Mouse (Mus musculus): ENCODE data around the gene Srgap3. TPM values are rescaled to one million over a fixed set of nuclear protein-coding genes. Genes with fewer than 3 reads are reported as not detected.

The Srgap3 gene
- polyA plus RNA-seq, 1 experiment = 4.6 TPM

- no peaks in the 10 kb centered on the region for H3K36me3 ChIP-seq (ENCODE audit: control insufficient read depth, insufficient read depth)
- H3K79me2 ChIP-seq (ENCODE audit: control insufficient read depth, insufficient read depth) = no peaks in the 10 kb centered on the region
- no peak overlapping the region for H3K4me3 ChIP-seq (ENCODE audit: insufficient read depth, poor library complexity, severe bottlenecking)
- no peaks in the 10 kb centered on the region for H3K79me3 ChIP-seq (ENCODE audit: low read depth)
- no peak overlapping the region for H3ac ChIP-seq (ENCODE audit: control insufficient read depth, insufficient read length, low read depth)
- TF ChIP-seq USF1 (IDR thresholded peaks at IDR 0.05; ENCODE audit: low read depth) (no peak), FOSL1 (IDR thresholded peaks at IDR 0.05; ENCODE audit: insufficient read depth, low read length, poor library complexity, severe bottlenecking) (no peak), MYOG (IDR thresholded peaks at IDR 0.05; ENCODE audit: control insufficient read depth, extremely low read depth, insufficient read length) (no peak), CTCF (IDR thresholded peaks at IDR 0.05; ENCODE audit: control insufficient read depth, insufficient read depth, insufficient read length) (no peak), MYOD1 (IDR thresholded peaks at IDR 0.05; ENCODE audit: control insufficient read depth, insufficient read length, low read depth) (no peak), MAX (IDR thresholded peaks at IDR 0.05) (no peak), CEBPB (IDR thresholded peaks at IDR 0.05; ENCODE audit: low read depth) (no peak)
- no peaks in the 10 kb centered on the region for H3K27me3 ChIP-seq (ENCODE audit: control insufficient read depth, insufficient read depth, insufficient read length)
Observed at GRCm38 (mm10) chr6:112814525-112815086, 132.5 kb downstream of the Srgap3 start.

- H3K36me3 ChIP-seq (ENCODE audit: control insufficient read depth, insufficient read depth) = no peaks in the 10 kb centered on the region
- H3K79me3 ChIP-seq (ENCODE audit: low read depth) = no peaks in the 10 kb centered on the region
- H3K79me2 ChIP-seq (ENCODE audit: control insufficient read depth, insufficient read depth) = no peaks in the 10 kb centered on the region
- H3ac ChIP-seq (ENCODE audit: control insufficient read depth, insufficient read length, low read depth) = no peak overlapping the region
- H3K27me3 ChIP-seq (ENCODE audit: control insufficient read depth, insufficient read depth, insufficient read length) = no peaks in the 10 kb centered on the region
- no peak overlapping the region for H3K4me3 ChIP-seq (ENCODE audit: insufficient read depth, poor library complexity, severe bottlenecking)
- TF ChIP-seq FOSL1 (IDR thresholded peaks at IDR 0.05; ENCODE audit: insufficient read depth, low read length, poor library complexity, severe bottlenecking) = no peak
- no peak for TF ChIP-seq MYOG (IDR thresholded peaks at IDR 0.05; ENCODE audit: control insufficient read depth, extremely low read depth, insufficient read length)
- TF ChIP-seq MAX (IDR thresholded peaks at IDR 0.05) = no peak
- TF ChIP-seq USF1 (IDR thresholded peaks at IDR 0.05; ENCODE audit: low read depth) = no peak
- no peak for TF ChIP-seq CEBPB (IDR thresholded peaks at IDR 0.05; ENCODE audit: low read depth)
- TF ChIP-seq MYOD1 (IDR thresholded peaks at IDR 0.05; ENCODE audit: control insufficient read depth, insufficient read length, low read depth) = no peak
- no peak for TF ChIP-seq CTCF (IDR thresholded peaks at IDR 0.05; ENCODE audit: control insufficient read depth, insufficient read depth, insufficient read length)
Observed at GRCm38 (mm10) chr6:112812884-112813283, 134.2 kb downstream of the Srgap3 start.

- H3K27me3 ChIP-seq (ENCODE audit: control insufficient read depth, insufficient read depth, insufficient read length) = no peaks in the 10 kb centered on the region
- no peak overlapping the region for H3ac ChIP-seq (ENCODE audit: control insufficient read depth, insufficient read length, low read depth)
- H3K79me3 ChIP-seq (ENCODE audit: low read depth) = no peaks in the 10 kb centered on the region
- no peak for TF ChIP-seq CEBPB (IDR thresholded peaks at IDR 0.05; ENCODE audit: low read depth)
- TF ChIP-seq MYOG (IDR thresholded peaks at IDR 0.05; ENCODE audit: control insufficient read depth, extremely low read depth, insufficient read length) = no peak
- TF ChIP-seq FOSL1 (IDR thresholded peaks at IDR 0.05; ENCODE audit: insufficient read depth, low read length, poor library complexity, severe bottlenecking) = no peak
- TF ChIP-seq MYOD1 (IDR thresholded peaks at IDR 0.05; ENCODE audit: control insufficient read depth, insufficient read length, low read depth) = no peak
- TF ChIP-seq USF1 (IDR thresholded peaks at IDR 0.05; ENCODE audit: low read depth) = no peak
- TF ChIP-seq MAX (IDR thresholded peaks at IDR 0.05) = no peak
- TF ChIP-seq CTCF (IDR thresholded peaks at IDR 0.05; ENCODE audit: control insufficient read depth, insufficient read depth, insufficient read length) = no peak
- H3K36me3 ChIP-seq (ENCODE audit: control insufficient read depth, insufficient read depth) = no peaks in the 10 kb centered on the region
- H3K4me3 ChIP-seq (ENCODE audit: insufficient read depth, poor library complexity, severe bottlenecking) = no peak overlapping the region
- no peaks in the 10 kb centered on the region for H3K79me2 ChIP-seq (ENCODE audit: control insufficient read depth, insufficient read depth)
Observed at GRCm38 (mm10) chr6:112810521-112810830, 136.6 kb downstream of the Srgap3 start.

GRCm38 (mm10) chr6:112809658-112810520 is 137.2 kb downstream of the Srgap3 start:
- Histone ChIP-seq H3K4me3 (ENCODE audit: insufficient read depth, poor library complexity, severe bottlenecking) (no peak overlapping the region), H3K27me3 (ENCODE audit: control insufficient read depth, insufficient read depth, insufficient read length) (no peaks in the 10 kb centered on the region), H3K36me3 (ENCODE audit: control insufficient read depth, insufficient read depth) (no peaks in the 10 kb centered on the region), H3K79me2 (ENCODE audit: control insufficient read depth, insufficient read depth) (no peaks in the 10 kb centered on the region), H3K79me3 (ENCODE audit: low read depth) (no peaks in the 10 kb centered on the region), H3ac (ENCODE audit: control insufficient read depth, insufficient read length, low read depth) (no peak overlapping the region)
- TF ChIP-seq USF1 (IDR thresholded peaks at IDR 0.05; ENCODE audit: low read depth) = no peak
- no peak for TF ChIP-seq MAX (IDR thresholded peaks at IDR 0.05)
- TF ChIP-seq FOSL1 (IDR thresholded peaks at IDR 0.05; ENCODE audit: insufficient read depth, low read length, poor library complexity, severe bottlenecking) = no peak
- TF ChIP-seq MYOG (IDR thresholded peaks at IDR 0.05; ENCODE audit: control insufficient read depth, extremely low read depth, insufficient read length) = no peak
- no peak for TF ChIP-seq MYOD1 (IDR thresholded peaks at IDR 0.05; ENCODE audit: control insufficient read depth, insufficient read length, low read depth)

GRCm38 (mm10) chr6:112808738-112809137 is 138.3 kb downstream of the Srgap3 start:
- Histone ChIP-seq H3K79me3 (ENCODE audit: low read depth) (no peaks in the 10 kb centered on the region), H3K27me3 (ENCODE audit: control insufficient read depth, insufficient read depth, insufficient read length) (no peaks in the 10 kb centered on the region), H3K4me3 (ENCODE audit: insufficient read depth, poor library complexity, severe bottlenecking) (no peak overlapping the region), H3K79me2 (ENCODE audit: control insufficient read depth, insufficient read depth) (no peaks in the 10 kb centered on the region), H3ac (ENCODE audit: control insufficient read depth, insufficient read length, low read depth) (no peak overlapping the region), H3K36me3 (ENCODE audit: control insufficient read depth, insufficient read depth) (no peaks in the 10 kb centered on the region)
- TF ChIP-seq MAX (IDR thresholded peaks at IDR 0.05) = no peak
- TF ChIP-seq MYOD1 (IDR thresholded peaks at IDR 0.05; ENCODE audit: control insufficient read depth, insufficient read length, low read depth) = no peak
- TF ChIP-seq FOSL1 (IDR thresholded peaks at IDR 0.05; ENCODE audit: insufficient read depth, low read length, poor library complexity, severe bottlenecking) = no peak

Measured in C2C12 (cell line).